Mouse (Mus musculus) bone marrow macrophage, adult 2 months (primary cell): ENCODE measurements around the gene Foxa1.

Source experiments
- CTCF ChIP-seq: IDR thresholded peaks from 2 replicates; pipeline ENCODE4 v1.5.1; 2012; ENCODE audit warnings: low read depth, mild to moderate bottlenecking, low read length, moderate library complexity
- POLR2A ChIP-seq: IDR thresholded peaks from 2 replicates; pipeline ENCODE4 v1.6.1; 2012; ENCODE audit warnings: mild to moderate bottlenecking, low read depth, low read length, borderline replicate concordance

DNA sequence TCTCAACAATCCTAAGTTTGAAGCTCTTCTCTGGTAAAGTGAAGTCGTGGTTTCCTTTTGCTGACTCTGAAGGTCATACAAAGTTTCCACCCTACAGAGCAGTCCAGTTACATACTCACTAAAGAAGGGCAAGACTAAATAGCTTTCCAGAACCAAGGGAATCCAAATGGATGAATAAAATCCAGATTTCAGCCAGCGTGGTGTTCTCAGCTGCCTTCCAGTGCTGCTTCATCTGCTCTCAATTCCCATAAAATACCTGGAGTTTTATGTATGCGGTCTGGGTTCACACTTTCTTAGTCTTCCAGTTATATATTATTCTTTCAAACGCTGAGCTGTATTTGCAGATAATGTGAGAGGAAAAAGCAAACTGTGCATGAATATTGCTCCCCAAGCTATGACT, 35.6 kb downstream of the Foxa1 start:
- TF ChIP-seq CTCF (no peak), POLR2A (no peak)
